Comparison of ENCODE assay signal across 11 mouse cellular contexts in the genomic region with DNA sequence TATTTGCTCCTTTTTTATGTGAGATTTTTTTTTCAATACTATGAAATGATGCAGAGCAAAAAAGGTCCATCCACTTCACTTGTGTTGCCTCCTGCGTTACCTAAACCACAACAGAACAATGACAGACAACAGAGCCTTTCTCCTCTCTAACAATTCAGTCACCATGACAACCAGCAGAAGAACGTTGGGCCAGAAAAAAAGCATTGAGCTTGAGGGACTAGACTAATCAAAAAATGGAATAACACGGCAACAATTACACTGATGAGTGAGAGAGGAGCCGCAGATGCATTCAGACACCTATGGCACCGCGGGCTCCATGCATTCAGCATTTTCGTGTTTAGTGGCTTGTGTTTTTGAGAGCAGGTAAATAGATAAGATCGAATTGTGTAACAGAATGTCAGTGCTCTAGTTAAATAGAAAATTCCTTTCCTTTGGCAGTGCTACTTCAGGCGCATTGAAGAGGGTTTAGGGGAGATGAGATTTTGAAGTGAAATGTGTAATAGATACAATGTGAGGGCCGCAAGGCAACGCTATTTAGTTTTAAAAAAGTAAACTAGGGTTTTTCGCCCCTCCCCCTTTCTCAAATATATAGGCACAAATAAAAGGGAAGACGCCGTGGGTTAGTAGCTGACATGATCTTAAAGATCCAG.
DNase-seq lines count a peak whose midpoint lies in the region; ATAC-seq and TF ChIP-seq lines count a peak whose summit lies in the region.
"Had no signal": no experiment of that assay in that cellular context is flagged by ENCODE, and none has a peak within 500 bp of the region (broad histone marks: within the 10 kb centered on the region; RNA-seq: fewer than 3 reads in every experiment).

No protein-coding gene starts in this region.

- peaks cover 5% of the 10 kb centered on the region for H3K4me1 ChIP-seq in hindbrain, embryonic 12.5 days
- peaks cover 29% of the 10 kb centered on the region for H3K4me1 ChIP-seq in midbrain, embryonic 10.5 days
- H3K4me1 ChIP-seq in thymus, adult 2 months (replicated peaks; ENCODE audit: control insufficient read depth, insufficient read depth, low read length), result no peaks in the 10 kb centered on the region
- H3K4me1 ChIP-seq: limb, embryonic 15.5 days had no signal

- H3K9ac ChIP-seq in hindbrain, embryonic 12.5 days, result no peak overlapping the region
- H3K9ac ChIP-seq: limb, embryonic 15.5 days had no signal

- H3K36me3 ChIP-seq in hindbrain, embryonic 12.5 days, result no peaks in the 10 kb centered on the region
- no peaks in the 10 kb centered on the region for H3K36me3 ChIP-seq in midbrain, embryonic 10.5 days
- H3K36me3 ChIP-seq in thymus, adult 2 months (ENCODE audit: control insufficient read depth, insufficient read depth, low read length), result no peaks in the 10 kb centered on the region
- H3K36me3 ChIP-seq: limb, embryonic 15.5 days had no signal

- no peak for TF ChIP-seq CTCF in thymus, adult 2 months (IDR thresholded peaks at IDR 0.05; ENCODE audit: borderline replicate concordance, control insufficient read depth, extremely low read depth, insufficient read depth, low read length, poor library complexity)

- H3K27ac ChIP-seq in hindbrain, embryonic 12.5 days, result peak overlapping the region; percentile 57; the same call in 1 of the 2 replicates
- H3K27ac ChIP-seq in midbrain, embryonic 10.5 days (replicated peaks), result 0 out of 2 replicates have a peak overlapping the region, but pooled peaks have one; percentile 28
- H3K27ac ChIP-seq in thymus, adult 2 months (ENCODE audit: control insufficient read depth, insufficient read depth, low read length), result no peak overlapping the region
- H3K27ac ChIP-seq: limb, embryonic 15.5 days had no signal

- TF ChIP-seq POLR2A in thymus, adult 2 months (IDR thresholded peaks at IDR 0.05; ENCODE audit: control insufficient read depth, extremely low read depth, insufficient read depth, low read length, poor library complexity), result no peak

- ATAC-seq in hindbrain, embryonic 12.5 days (ENCODE audit: low FRiP score), result peak; percentile 69
- ATAC-seq in CD4-positive, CD25-positive, alpha-beta regulatory T cell, adult 4 months, result no peak
- ATAC-seq: inflammation-experienced regulatory T-cells, adult 6 months had no signal

- no peaks in the 10 kb centered on the region for H3K27me3 ChIP-seq in hindbrain, embryonic 12.5 days
- H3K27me3 ChIP-seq in midbrain, embryonic 10.5 days (ENCODE audit: low read depth, poor library complexity, severe bottlenecking), result peaks cover 26% of the 10 kb centered on the region
- no peaks in the 10 kb centered on the region for H3K27me3 ChIP-seq in thymus, adult 2 months (ENCODE audit: control insufficient read depth, insufficient read depth, low read length)
- H3K27me3 ChIP-seq: CH12.LX; limb, embryonic 15.5 days had no signal

- H3K4me2 ChIP-seq in hindbrain, embryonic 12.5 days (replicated peaks), result peak overlapping the region; percentile 29
- H3K4me2 ChIP-seq: limb, embryonic 15.5 days had no signal

- WGBS in hindbrain, embryonic 12.5 days, result 50% methylated on average over 14 of the region's 14 CpGs
- 48% methylated on average over 14 of the region's 14 CpGs for WGBS in midbrain, embryonic 10.5 days
- 88% methylated on average over 14 of the region's 14 CpGs for WGBS in thymus, adult 2 months

- H3K4me3 ChIP-seq in hindbrain, embryonic 12.5 days, result no peak overlapping the region
- peak overlapping the region; percentile 22; the same call in 1 of the 2 replicates for H3K4me3 ChIP-seq in midbrain, embryonic 10.5 days
- H3K4me3 ChIP-seq in thymus, adult 2 months (ENCODE audit: control insufficient read depth, insufficient read depth, low read length), result no peak overlapping the region
- H3K4me3 ChIP-seq: limb, embryonic 15.5 days had no signal

- H3K9me3 ChIP-seq in hindbrain, embryonic 12.5 days (replicated peaks), result no peaks in the 10 kb centered on the region
- H3K9me3 ChIP-seq in midbrain, embryonic 10.5 days (replicated peaks), result no peaks in the 10 kb centered on the region
- H3K9me3 ChIP-seq: limb, embryonic 15.5 days had no signal

- DNase-seq in right cerebral cortex, postnatal 25 days, result peak; percentile 12
- DNase-seq in right cerebral cortex, postnatal 4 days, result no peak
- peak; percentile 52 for DNase-seq in midbrain, embryonic 10.5 days (ENCODE audit: low spot score)
- DNase-seq in thymus, adult 2 months, result no peak
- no peak for DNase-seq in cerebellum, adult 11-12 months
- DNase-seq: cerebellum, postnatal 25 days had no signal

Comparison
In these comparisons a context has a peak if more than half of its experiments do, and no peak if none do; other contexts are left out.
1. DNase-seq: peak in right cerebral cortex, postnatal 25 days (single experiment) and midbrain, embryonic 10.5 days (single experiment); none in right cerebral cortex, postnatal 4 days (single experiment), thymus, adult 2 months (single experiment) and cerebellum, adult 11-12 months (single experiment).